Mouse (Mus musculus): ENCODE data around the gene Tmod2.
A peak's percentile ranks its signal among the peaks of the same experiment; 100 is the strongest.

Gene Tmod2

DNA sequence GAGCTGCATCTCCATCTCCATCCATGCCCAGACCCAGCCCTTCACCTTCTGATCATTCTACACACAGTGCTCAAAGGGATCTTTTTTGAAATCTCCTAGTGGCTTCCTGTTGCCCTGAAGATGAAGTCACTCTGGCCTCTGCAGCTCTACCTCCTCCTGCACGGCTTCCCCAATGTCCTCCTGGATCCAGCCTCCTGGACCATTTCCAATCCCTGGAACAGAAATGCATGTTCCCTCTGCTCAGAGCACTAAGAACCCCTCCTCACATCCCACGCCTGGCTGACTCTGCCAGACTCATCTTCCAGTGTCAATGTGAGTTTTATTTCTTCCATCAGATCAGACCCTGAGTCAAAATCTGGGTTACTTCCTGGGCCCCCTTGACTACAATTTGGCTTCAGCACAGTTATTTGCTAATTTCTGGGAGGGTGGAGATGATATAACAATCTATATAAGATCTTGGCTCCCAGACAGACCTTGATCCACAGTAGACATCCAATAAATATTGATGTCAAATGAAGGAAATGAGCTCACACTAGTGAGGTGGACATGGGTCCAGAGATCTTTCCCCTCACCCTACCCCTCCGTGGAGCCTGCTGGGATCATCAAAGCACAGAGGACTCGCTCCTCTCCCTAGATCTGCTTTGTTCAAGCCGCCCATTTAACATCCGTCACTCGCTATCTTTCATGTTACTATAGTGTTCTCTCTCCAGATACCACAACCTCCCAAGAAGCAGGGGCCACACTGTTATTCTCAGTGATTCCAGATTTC is 10.8 kb downstream of the Tmod2 start:
- DNase-seq (ENCODE audit: low spot score in 2 of 2) = peak; percentile 53 to 58

- DNase-seq (ENCODE audit: low spot score in 2 of 2) = peak; percentile 83 to 87
Observed at GRCm38 (mm10) chr9:75599191-75599841, 11.8 kb downstream of the Tmod2 start.

- no peak for DNase-seq (ENCODE audit: low spot score in 2 of 2)
Observed at GRCm38 (mm10) chr9:75597596-75597995, 13.5 kb downstream of the Tmod2 start.

GRCm38 (mm10) chr9:75597036-75597435 is 14.1 kb downstream of the Tmod2 start:
- no peak for DNase-seq (ENCODE audit: low spot score in 2 of 2)

GRCm38 (mm10) chr9:75593481-75593880 is 17.6 kb downstream of the Tmod2 start:
- DNase-seq (ENCODE audit: low spot score in 2 of 2) = peak; percentile 33 to 61

- DNase-seq (ENCODE audit: low spot score in 2 of 2) = no peak
Observed at GRCm38 (mm10) chr9:75589850-75590790, 21.0 kb downstream of the Tmod2 start.

- no peak for DNase-seq (ENCODE audit: low spot score in 2 of 2)
Observed at GRCm38 (mm10) chr9:75581694-75582350, 29.3 kb downstream of the Tmod2 start.

GRCm38 (mm10) chr9:75579321-75579720 is 31.8 kb downstream of the Tmod2 start:
- DNase-seq (ENCODE audit: low spot score in 2 of 2) = no peak

GRCm38 (mm10) chr9:75571036-75571942 is 39.8 kb downstream of the Tmod2 start:
- no peak for DNase-seq (ENCODE audit: low spot score in 2 of 2)

DNA sequence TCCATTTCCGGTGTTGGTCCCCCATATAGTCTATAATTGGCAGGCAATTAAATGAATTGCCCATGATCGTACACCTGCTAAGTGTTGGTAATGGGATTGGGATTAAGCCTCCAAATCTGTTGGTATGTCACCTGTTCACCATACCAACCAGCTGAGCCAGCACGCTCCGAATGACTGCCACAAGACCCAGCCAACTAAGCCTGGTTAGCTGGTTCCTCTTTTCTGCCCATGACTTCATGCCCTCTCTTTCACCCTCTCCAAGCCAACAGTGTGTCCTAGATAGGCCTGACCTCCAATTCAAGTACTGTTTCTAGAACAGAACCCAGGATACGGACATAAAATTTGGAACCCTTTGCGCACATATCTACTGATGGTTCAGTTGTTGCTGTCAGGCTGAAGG is 42.7 kb downstream of the Tmod2 start:
- DNase-seq (ENCODE audit: low spot score in 2 of 2) = no peak

DNA sequence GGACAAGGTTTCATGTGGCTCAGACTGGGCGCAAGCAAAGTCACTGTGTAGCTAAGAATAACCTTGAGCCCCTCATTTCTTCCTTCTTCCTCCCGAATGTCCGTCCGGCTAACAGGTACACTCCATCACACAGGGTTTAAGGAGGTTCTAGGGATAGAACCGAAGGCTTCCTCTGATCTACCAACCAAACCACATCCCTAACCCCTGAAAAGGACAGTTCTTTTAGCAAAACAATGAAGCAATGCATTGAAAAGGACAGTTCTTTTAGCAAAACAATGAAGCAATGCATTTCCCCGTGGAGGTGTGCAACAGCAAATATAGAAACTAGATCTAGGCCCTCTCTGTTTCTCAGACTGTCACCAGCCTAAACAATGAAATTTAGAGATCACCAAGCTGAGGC is 46.2 kb downstream of the Tmod2 start:
- no peak for DNase-seq (ENCODE audit: low spot score in 2 of 2)

DNA sequence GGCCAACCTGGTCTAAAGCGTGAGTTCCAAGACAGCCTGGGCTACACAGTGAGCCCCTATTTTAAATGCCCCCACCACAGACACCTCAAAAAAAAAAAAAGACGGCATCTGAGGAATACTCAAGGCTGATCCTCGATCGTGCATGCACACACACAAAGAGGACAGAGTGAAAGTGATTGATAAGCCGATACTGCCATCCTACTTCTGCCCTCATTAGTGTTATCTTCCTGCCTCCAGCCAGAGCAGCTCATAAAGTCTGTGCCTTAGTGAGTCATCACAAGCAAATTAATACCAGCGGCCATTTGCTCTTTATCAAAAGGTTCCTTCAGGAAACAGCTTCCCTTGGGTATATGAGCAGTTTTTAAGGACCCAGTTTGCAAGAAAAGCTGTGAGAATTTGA is 47.5 kb downstream of the Tmod2 start:
- no peak for DNase-seq (ENCODE audit: low spot score in 2 of 2)

GRCm38 (mm10) chr9:75563176-75563575 is 47.9 kb downstream of the Tmod2 start:
- no peak for DNase-seq (ENCODE audit: low spot score in 2 of 2)

- DNase-seq (ENCODE audit: low spot score in 2 of 2) = no peak
Observed at GRCm38 (mm10) chr9:75561040-75561669, 50.0 kb downstream of the Tmod2 start.

DNA sequence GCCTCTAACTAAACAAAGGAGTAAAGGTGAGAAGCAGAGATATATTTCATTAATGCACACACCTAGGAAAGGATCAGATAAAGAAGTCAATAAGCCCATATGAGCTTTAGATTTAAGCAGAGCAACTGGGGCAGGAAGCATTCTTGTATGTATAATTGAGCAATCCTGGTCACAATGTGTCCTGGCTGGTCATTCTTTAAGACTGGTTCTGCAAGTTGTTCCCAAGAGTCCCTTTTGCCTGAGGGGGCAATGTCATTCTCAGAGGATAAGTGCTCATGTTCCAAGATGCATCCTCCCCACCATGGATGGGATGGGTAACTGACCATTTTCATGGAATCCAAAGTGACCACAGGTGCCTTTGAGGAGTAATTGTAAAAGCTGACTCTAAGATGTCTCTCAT is 50.8 kb downstream of the Tmod2 start:
- no peak for DNase-seq (ENCODE audit: low spot score in 2 of 2)

DNA sequence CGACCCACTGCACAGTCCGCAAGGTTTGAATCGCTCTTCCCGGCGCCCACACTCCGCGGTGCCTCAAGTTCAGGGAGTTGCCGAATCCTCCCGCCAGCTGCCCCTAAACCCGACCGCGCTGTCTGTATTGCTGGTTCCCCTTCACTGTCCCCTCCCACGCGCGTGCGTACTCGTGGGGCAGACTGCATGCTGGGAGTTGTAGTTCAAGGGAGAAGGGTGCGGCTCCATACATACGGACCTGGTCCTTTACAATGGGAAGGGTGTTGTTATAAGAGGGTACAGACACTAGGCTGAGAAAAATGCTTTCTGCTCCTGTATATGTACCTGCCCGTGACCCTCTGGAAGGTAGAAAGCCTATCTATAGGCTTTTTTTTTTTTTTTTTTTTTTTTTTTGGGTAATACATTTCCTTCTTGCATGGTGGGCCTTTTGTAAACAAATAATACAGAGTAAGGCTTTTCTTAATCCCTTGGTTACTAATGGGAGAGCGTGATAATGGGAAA is 51.6 kb downstream of the Tmod2 start, which contains the start of gene Tmod3:
Tmod3 (minus strand) TSS at position 146 of the 501 bp plus-strand sequence.
- peak; percentile 96 to 97 for DNase-seq (ENCODE audit: low spot score in 2 of 2)

GRCm38 (mm10) chr9:75558812-75559511 is 52.2 kb downstream of the Tmod2 start:
- DNase-seq (ENCODE audit: low spot score in 2 of 2) = no peak

GRCm38 (mm10) chr9:75558360-75558759 is 52.8 kb downstream of the Tmod2 start:
- no peak for DNase-seq (ENCODE audit: low spot score in 2 of 2)

- no peak for DNase-seq (ENCODE audit: low spot score in 2 of 2)
Observed at GRCm38 (mm10) chr9:75553719-75554118, 57.4 kb downstream of the Tmod2 start.
